Mouse (Mus musculus) heart, adult 2 months (tissue): ENCODE data around the gene Svs1.

Source experiments
- CTCF ChIP-seq: fragments of 200-600 bp; IDR thresholded peaks from 2 replicates; pipeline ENCODE4 v1.8.1; 2022; ENCODE audit warnings: antibody characterized with exemption, mild to moderate bottlenecking, moderate library complexity
- POLR2A ChIP-seq: fragments of 200-500 bp; IDR thresholded peaks from 2 replicates; pipeline ENCODE4 v1.6.1; 2011; ENCODE audit warnings: mild to moderate bottlenecking, low read depth, low read length, control low read depth; ENCODE audit not compliant: insufficient read depth

GRCm38 (mm10) chr6:49032783-49033182, 46.1 kb downstream of the Svs1 start:
- no peak for TF ChIP-seq CTCF
- no peak for TF ChIP-seq POLR2A
